Mouse (Mus musculus): ENCODE data around the gene Frmpd2. TPM values are rescaled to one million over a fixed set of nuclear protein-coding genes. Genes with fewer than 3 reads are reported as not detected.
"Not testable (repeated sequence)": the region's sequence is repeated elsewhere in the genome, so short reads cannot be mapped to it uniquely, and the experiment has no call there.

Gene Frmpd2
- polyA plus RNA-seq (2012; rRNA removed), result 0.56 and 1.0 TPM in 2 replicates

DNA sequence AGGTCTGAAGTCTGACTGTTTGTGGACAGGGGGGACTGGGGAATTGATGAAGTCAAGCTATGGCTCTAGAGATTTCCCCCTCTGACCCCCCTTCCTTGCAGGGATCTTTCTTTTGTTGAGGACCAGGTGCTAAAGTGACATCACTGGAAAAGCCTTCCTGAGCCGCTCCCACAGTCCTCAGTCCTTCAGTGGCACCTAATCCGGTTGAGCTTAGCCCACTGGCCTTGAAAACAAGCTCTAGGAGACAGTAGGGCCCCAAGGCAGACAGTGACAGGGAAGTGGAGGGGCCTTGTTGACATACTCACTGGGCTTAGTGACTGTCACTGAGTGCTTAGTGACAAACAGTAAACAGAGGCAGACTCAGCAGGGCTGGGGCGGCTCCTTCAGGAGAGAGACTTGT lies at the start of gene Frmpd2:
Gene Frmpd2 (plus strand): TSS at position 366 of the 400 bp plus-strand sequence.
- Histone ChIP-seq H3K27me3 (ENCODE audit: control insufficient read depth, insufficient read depth, low read length) (no peaks in the 10 kb centered on the region), H3K27ac (ENCODE audit: control insufficient read depth, insufficient read depth, low read depth, low read length) (no peak within 1 kb of the TSS)
- TF ChIP-seq POLR2A (IDR thresholded peaks at IDR 0.05; ENCODE audit: control insufficient read depth, low read depth, low read length), result no peak
- no peak for TF ChIP-seq CTCF (IDR thresholded peaks at IDR 0.05; ENCODE audit: control insufficient read depth, insufficient read depth, insufficient replicate concordance, low read depth, low read length)

DNA sequence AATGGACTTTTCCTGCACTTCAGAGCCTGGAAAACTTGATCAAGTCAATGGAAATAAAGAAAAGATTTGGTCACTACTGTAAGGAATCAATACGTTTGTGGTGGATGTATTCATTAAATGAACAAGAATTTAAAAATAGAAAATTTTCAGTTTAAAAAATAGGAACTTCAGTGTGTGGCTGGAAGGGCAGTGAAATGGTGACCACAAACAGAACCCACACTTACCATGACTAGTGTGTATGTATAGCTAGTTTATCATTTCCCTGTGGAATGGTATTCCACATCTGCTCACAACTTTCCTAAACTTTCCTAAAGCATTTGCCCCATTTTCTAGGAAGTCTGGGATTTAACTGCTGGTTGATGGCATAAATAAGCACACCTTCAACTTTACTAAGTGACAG lies 48.5 kb upstream of the Frmpd2 start:
- TF ChIP-seq POLR2A (IDR thresholded peaks at IDR 0.05; ENCODE audit: control insufficient read depth, low read depth, low read length), result no peak
- TF ChIP-seq CTCF (IDR thresholded peaks at IDR 0.05; ENCODE audit: control insufficient read depth, insufficient read depth, insufficient replicate concordance, low read depth, low read length), result no peak
- H3K27ac ChIP-seq (ENCODE audit: control insufficient read depth, insufficient read depth, low read depth, low read length), result no peak overlapping the region
- H3K4me1 ChIP-seq (ENCODE audit: control insufficient read depth, insufficient read depth, low read length), result no peaks in the 10 kb centered on the region
- H3K4me3 ChIP-seq (ENCODE audit: control insufficient read depth, low read depth, low read length), result no peak overlapping the region
- no peaks in the 10 kb centered on the region for H3K36me3 ChIP-seq (ENCODE audit: control insufficient read depth, insufficient read depth, low read length)
- H3K27me3 ChIP-seq (ENCODE audit: control insufficient read depth, insufficient read depth, low read length), result no peaks in the 10 kb centered on the region

More for the DNA sequence above, at the start of gene Frmpd2:
- Histone ChIP-seq H3K4me3 (ENCODE audit: control insufficient read depth, low read depth, low read length) (no peak within 1 kb of the TSS), H3K4me1 (ENCODE audit: control insufficient read depth, insufficient read depth, low read length) (no peaks in the 10 kb centered on the region; the same call in 1 of the 2 replicates), H3K36me3 (ENCODE audit: control insufficient read depth, insufficient read depth, low read length) (no peaks in the 10 kb centered on the region)

DNA sequence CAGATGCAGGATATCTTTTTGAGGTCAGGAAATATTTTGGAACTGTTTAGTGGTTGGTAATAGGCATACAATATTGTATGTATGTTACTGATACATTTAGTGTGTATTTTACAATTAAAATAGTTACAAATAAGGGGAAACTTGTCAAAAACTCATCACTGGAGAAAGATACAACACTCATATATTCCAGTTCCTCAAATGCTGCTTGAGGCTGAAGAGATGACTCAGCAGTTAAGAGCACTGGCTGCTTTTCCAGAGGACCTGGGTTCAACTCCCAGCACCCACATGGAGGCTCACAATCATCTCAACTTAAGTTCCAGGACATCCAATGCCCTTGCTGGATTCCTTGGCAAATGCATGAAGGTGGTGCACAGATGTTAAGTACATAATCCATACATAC lies 47.4 kb upstream of the Frmpd2 start:
- TF ChIP-seq CTCF (IDR thresholded peaks at IDR 0.05; ENCODE audit: control insufficient read depth, insufficient read depth, insufficient replicate concordance, low read depth, low read length) (no peak), POLR2A (IDR thresholded peaks at IDR 0.05; ENCODE audit: control insufficient read depth, low read depth, low read length) (no peak)

DNA sequence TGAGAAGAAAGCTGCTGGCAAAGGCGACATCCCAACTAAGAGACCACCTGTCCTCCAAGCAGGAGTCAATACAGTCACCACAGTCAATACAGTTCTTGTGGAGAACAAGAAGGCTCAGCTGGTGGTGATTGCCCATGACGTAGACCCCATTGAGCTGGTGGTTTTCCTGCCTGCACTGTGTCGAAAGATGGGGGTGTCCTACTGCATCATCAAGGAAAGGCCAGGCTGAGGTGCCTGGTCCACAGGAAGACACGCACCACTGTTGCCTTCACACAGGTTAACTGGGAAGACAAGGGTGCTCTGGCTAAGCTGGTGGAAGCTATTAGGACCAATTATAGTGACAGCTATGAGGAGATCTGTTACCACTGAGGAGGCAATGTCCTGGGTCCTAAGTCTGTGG lies 39.0 kb upstream of the Frmpd2 start:
- H3K36me3 ChIP-seq (ENCODE audit: control insufficient read depth, insufficient read depth, low read length); H3K27me3 ChIP-seq (ENCODE audit: control insufficient read depth, insufficient read depth, low read length); H3K4me1 ChIP-seq (ENCODE audit: control insufficient read depth, insufficient read depth, low read length); H3K4me3 ChIP-seq (ENCODE audit: control insufficient read depth, low read depth, low read length); H3K27ac ChIP-seq (ENCODE audit: control insufficient read depth, insufficient read depth, low read depth, low read length): not testable (repeated sequence)

More for the DNA sequence above, 47.4 kb upstream of the Frmpd2 start:
- H3K27me3 ChIP-seq (ENCODE audit: control insufficient read depth, insufficient read depth, low read length), result no peaks in the 10 kb centered on the region
- H3K36me3 ChIP-seq (ENCODE audit: control insufficient read depth, insufficient read depth, low read length), result no peaks in the 10 kb centered on the region
- H3K4me1 ChIP-seq (ENCODE audit: control insufficient read depth, insufficient read depth, low read length), result no peaks in the 10 kb centered on the region
- no peak overlapping the region for H3K27ac ChIP-seq (ENCODE audit: control insufficient read depth, insufficient read depth, low read depth, low read length)
- H3K4me3 ChIP-seq (ENCODE audit: control insufficient read depth, low read depth, low read length), result no peak overlapping the region

DNA sequence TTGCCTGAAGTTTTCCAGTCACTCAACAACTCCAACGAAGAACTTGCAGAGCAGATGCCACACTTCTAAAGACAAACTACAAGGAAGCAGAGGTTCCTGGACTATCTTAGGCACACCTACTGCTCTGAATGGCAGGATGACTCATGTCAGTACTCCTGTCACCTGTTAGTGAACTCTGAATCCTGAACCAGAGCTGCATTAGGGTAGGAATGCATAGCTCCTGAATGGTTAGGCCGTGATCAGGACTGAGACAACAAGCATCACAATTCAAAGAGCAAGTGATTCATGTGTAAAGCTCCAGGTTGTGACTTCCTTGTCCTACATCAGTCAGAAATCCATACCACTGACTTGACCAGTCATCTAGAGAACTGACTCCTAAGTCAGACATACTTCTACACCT lies 27.7 kb upstream of the Frmpd2 start:
- Histone ChIP-seq H3K4me3 (ENCODE audit: control insufficient read depth, low read depth, low read length) (no peak overlapping the region), H3K27ac (ENCODE audit: control insufficient read depth, insufficient read depth, low read depth, low read length) (no peak overlapping the region), H3K27me3 (ENCODE audit: control insufficient read depth, insufficient read depth, low read length) (no peaks in the 10 kb centered on the region), H3K4me1 (ENCODE audit: control insufficient read depth, insufficient read depth, low read length) (peaks cover 5% of the 10 kb centered on the region; the same call in 1 of the 2 replicates), H3K36me3 (ENCODE audit: control insufficient read depth, insufficient read depth, low read length) (no peaks in the 10 kb centered on the region)
- no peak for TF ChIP-seq POLR2A (IDR thresholded peaks at IDR 0.05; ENCODE audit: control insufficient read depth, low read depth, low read length)
- TF ChIP-seq CTCF (IDR thresholded peaks at IDR 0.05; ENCODE audit: control insufficient read depth, insufficient read depth, insufficient replicate concordance, low read depth, low read length), result no peak

DNA sequence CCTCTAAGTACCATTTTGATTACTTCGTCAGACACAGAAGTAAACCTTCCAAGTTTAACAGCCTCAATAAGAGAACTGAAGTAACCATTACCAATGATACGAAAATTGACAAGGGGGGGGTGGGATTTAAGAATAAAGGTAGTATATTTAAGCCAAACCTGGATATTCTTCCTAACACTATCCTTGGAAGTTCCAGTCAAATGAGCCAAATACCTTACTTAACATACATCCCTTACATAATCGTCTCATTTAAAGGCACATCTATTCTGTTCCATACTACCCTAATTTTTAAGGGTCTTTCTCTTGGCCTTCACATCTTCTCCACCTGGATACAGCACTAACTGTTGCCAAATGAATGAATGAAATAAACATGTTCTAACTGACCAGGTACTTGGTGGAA lies 25.5 kb upstream of the Frmpd2 start:
- peak overlapping the region; percentile 98; the same call in 1 of the 2 replicates for H3K27ac ChIP-seq (ENCODE audit: control insufficient read depth, insufficient read depth, low read depth, low read length)
- H3K4me1 ChIP-seq (ENCODE audit: control insufficient read depth, insufficient read depth, low read length), result peaks cover 5% of the 10 kb centered on the region; the same call in 1 of the 2 replicates
- no peaks in the 10 kb centered on the region for H3K36me3 ChIP-seq (ENCODE audit: control insufficient read depth, insufficient read depth, low read length)
- TF ChIP-seq CTCF (IDR thresholded peaks at IDR 0.05; ENCODE audit: control insufficient read depth, insufficient read depth, insufficient replicate concordance, low read depth, low read length), result no peak
- no peak for TF ChIP-seq POLR2A (IDR thresholded peaks at IDR 0.05; ENCODE audit: control insufficient read depth, low read depth, low read length)
- peak overlapping the region; percentile 99 for H3K4me3 ChIP-seq (ENCODE audit: control insufficient read depth, low read depth, low read length)
- H3K27me3 ChIP-seq (ENCODE audit: control insufficient read depth, insufficient read depth, low read length), result no peaks in the 10 kb centered on the region

DNA sequence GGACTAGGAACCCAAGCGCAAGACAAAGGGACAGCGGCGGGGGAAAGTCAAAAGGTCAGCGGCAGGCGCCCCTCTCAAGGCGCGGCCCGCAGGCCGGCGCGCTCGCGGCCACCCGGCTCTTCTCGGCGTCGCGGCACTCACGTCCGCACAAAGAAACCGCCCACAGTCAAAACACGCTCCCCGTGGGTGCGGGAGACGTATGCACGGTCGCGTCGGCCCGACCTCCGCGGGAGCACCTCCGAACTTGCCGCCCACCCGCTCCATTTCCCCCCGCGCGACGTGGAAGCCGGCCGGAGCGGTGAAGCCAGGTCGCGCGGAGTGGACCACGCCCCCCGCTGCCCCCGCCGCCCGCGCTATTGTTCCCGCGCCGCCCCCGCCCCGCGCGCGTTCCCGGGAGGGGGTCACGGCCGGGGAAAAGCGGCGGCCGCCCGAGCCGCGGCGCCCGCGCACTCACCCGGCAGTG lies 24.9 kb upstream of the Frmpd2 start:
- Histone ChIP-seq H3K36me3 (ENCODE audit: control insufficient read depth, insufficient read depth, low read length) (no peaks in the 10 kb centered on the region), H3K27ac (ENCODE audit: control insufficient read depth, insufficient read depth, low read depth, low read length) (peak overlapping the region; percentile 98), H3K4me1 (ENCODE audit: control insufficient read depth, insufficient read depth, low read length) (peaks cover 5% of the 10 kb centered on the region; the same call in 1 of the 2 replicates), H3K27me3 (ENCODE audit: control insufficient read depth, insufficient read depth, low read length) (no peaks in the 10 kb centered on the region), H3K4me3 (ENCODE audit: control insufficient read depth, low read depth, low read length) (peak overlapping the region; percentile 99)
- TF ChIP-seq CTCF (IDR thresholded peaks at IDR 0.05; ENCODE audit: control insufficient read depth, insufficient read depth, insufficient replicate concordance, low read depth, low read length) (no peak; the same call in 1 of the 2 replicates), POLR2A (IDR thresholded peaks at IDR 0.05; ENCODE audit: control insufficient read depth, low read depth, low read length) (no peak)
